Mouse (Mus musculus) megakaryocyte-erythroid progenitor cell, adult 5 weeks (primary cell): ENCODE measurements around the gene Cst8. TPM values are rescaled to one million over a fixed set of nuclear protein-coding genes. Genes with fewer than 3 reads are reported as not detected.

Experiments
- polyA plus RNA-seq: library from polyadenylated mRNA; stranded (reverse); fragments of >175 nt; gene quantifications from 2 replicates; pipeline ENCODE4 v1.2.3, GENCODE M21; 2012

The Cst8 gene
- not detected in 2 replicates for polyA plus RNA-seq

GRCm38 (mm10) chr2:148798485-148798884 lies at the start of gene Cst8:
Cst8 (plus strand) TSS chr2:148798785.

GRCm38 (mm10) chr2:148750058-148750457 lies 48.5 kb upstream of the Cst8 start, which contains the start of gene Cstl1:
Cstl1 (plus strand) TSS chr2:148750358.

GRCm38 (mm10) chr2:148771397-148771796 lies 27.2 kb upstream of the Cst8 start, which contains the start of gene Cst11:
Cst11 (minus strand) TSS chr2:148771497.

GRCm38 (mm10) chr2:148781709-148782108 lies 16.9 kb upstream of the Cst8 start, which contains the start of gene 8030411F24Rik:
8030411F24Rik (plus strand) TSS chr2:148782009.

GRCm38 (mm10) chr2:148789142-148789541 lies 9.4 kb upstream of the Cst8 start, which contains the start of gene Cst12:
Cst12 (plus strand) TSS chr2:148789361.

GRCm38 (mm10) chr2:148819909-148820308 lies 21.3 kb downstream of the Cst8 start, which contains the start of gene Cst13:
Cst13 (plus strand) TSS chr2:148820081.

GRCm38 (mm10) chr2:148834912-148835311 lies 36.3 kb downstream of the Cst8 start, which contains the start of gene Cst9:
Cst9 (plus strand) TSS chr2:148835147.

Other genes starting within 250 kb of the Cst8 start
- 35.0 and 49.1 TPM in 2 replicates for gene Nxt1, start 126.2 kb upstream of the Cst8 start, polyA plus RNA-seq
- gene Gzf1, start 117.8 kb upstream of the Cst8 start, polyA plus RNA-seq = 11.8 and 12.8 TPM in 2 replicates
- gene Napb, start 66.3 kb upstream of the Cst8 start, polyA plus RNA-seq = 0.17 and 0.19 TPM in 2 replicates
- not detected in 2 replicates for gene Cstl1, start 48.4 kb upstream of the Cst8 start, polyA plus RNA-seq
- not detected in 2 replicates for gene Cst11, start 27.3 kb upstream of the Cst8 start, polyA plus RNA-seq
- gene 8030411F24Rik, start 16.8 kb upstream of the Cst8 start, polyA plus RNA-seq = not detected in 2 replicates
- not detected in 2 replicates for gene Cst12, start 9.4 kb upstream of the Cst8 start, polyA plus RNA-seq
- not detected in 2 replicates for gene Cst13, start 21.3 kb downstream of the Cst8 start, polyA plus RNA-seq
- gene Cst9, start 36.4 kb downstream of the Cst8 start, polyA plus RNA-seq = not detected in 2 replicates
- gene 9230104L09Rik, start 66.3 kb downstream of the Cst8 start, polyA plus RNA-seq = not detected in 2 replicates
- 971 and 1,101 TPM in 2 replicates for gene Cst3, start 76.9 kb downstream of the Cst8 start, polyA plus RNA-seq
- gene Gm1330, start 204.5 kb downstream of the Cst8 start, polyA plus RNA-seq = not detected in 2 replicates
- not detected in 2 replicates for gene Gm10750, start 218.5 kb downstream of the Cst8 start, polyA plus RNA-seq